Mouse (Mus musculus) lung, postnatal 0 days (tissue): ENCODE results near the gene Cks1brt. TPM values are rescaled to one million over a fixed set of nuclear protein-coding genes. Genes with fewer than 3 reads are reported as not detected.

Experiments used
- ATAC-seq: fragments of 200-750 bp; cut with Nextera tagmentation; 2 replicates; pipeline ENCODE4 v1.8.0; 2017; ENCODE audit warnings: moderate library complexity
- DNase-seq: peaks from one replicate; pipeline ENCODE4 v3.0.0-alpha.2; 2016; ENCODE audit warnings: low spot score
- H3K27ac ChIP-seq: fragments of 300-500 bp; sonication (generic); 2 replicates; pipeline ENCODE4 v1.5.1; 2014; ENCODE audit warnings: antibody characterized with exemption, mild to moderate bottlenecking, low read length, mixed read lengths
- H3K27me3 ChIP-seq: fragments of 300-500 bp; sonication (generic); replicated peaks from 2 replicates; pipeline ENCODE4 v1.6.1; 2014; ENCODE audit warnings: low read length, mixed read lengths; ENCODE audit not compliant: insufficient read depth
- H3K36me3 ChIP-seq: fragments of 300-500 bp; sonication (generic); 2 replicates; pipeline ENCODE4 v1.6.1; 2014; ENCODE audit warnings: low read length, mixed read lengths; ENCODE audit not compliant: insufficient read depth
- H3K4me1 ChIP-seq: fragments of 300-500 bp; sonication (generic); 2 replicates; pipeline ENCODE4 v1.6.1; 2014; ENCODE audit warnings: antibody characterized with exemption, low read depth, low read length, mixed read lengths; ENCODE audit not compliant: insufficient read depth
- H3K4me2 ChIP-seq: fragments of 300-500 bp; sonication (generic); replicated peaks from 2 replicates; pipeline ENCODE4 v1.6.1; 2014; ENCODE audit warnings: low read depth, mild to moderate bottlenecking, low read length, moderate library complexity, mixed read lengths
- H3K4me3 ChIP-seq: fragments of 300-500 bp; sonication (generic); 2 replicates; pipeline ENCODE4 v1.5.1; 2014; ENCODE audit warnings: low read depth, low read length
- H3K9ac ChIP-seq: fragments of 300-500 bp; sonication (generic); replicated peaks from 2 replicates; pipeline ENCODE4 v1.6.1; 2014; ENCODE audit warnings: low read depth, mild to moderate bottlenecking
- H3K9me3 ChIP-seq: fragments of 300-500 bp; sonication (generic); 2 replicates; pipeline ENCODE4 v1.6.1; 2016; ENCODE audit warnings: low read length, mixed read lengths
- CTCF ChIP-seq: IDR thresholded peaks from 2 replicates; pipeline ENCODE4 v1.5.1; 2016; ENCODE audit warnings: antibody characterized with exemption, mild to moderate bottlenecking
- EP300 ChIP-seq: IDR thresholded peaks from 2 replicates; pipeline ENCODE4 v1.6.1; 2016; ENCODE audit warnings: antibody characterized with exemption, mild to moderate bottlenecking, control low read depth
- WGBS: fragments of 180-500 bp; shearing (Covaris S2); extraction: QIAGEN DNeasy Blood & Tissue Kit; methylation state at CpG from one replicate; pipeline ENCODE4 v1.1.7; 2014; 5-methylcytosine and 5-hydroxymethylcytosine counted together
- microRNA-seq: library from miRNA; unstranded; fragments of <30 nt; microRNA quantifications from one replicate; pipeline ENCODE4, GENCODE M21; 2016
- polyA plus RNA-seq: library from polyadenylated mRNA; unstranded; fragments of >200 nt; fragmentation: Nextera tagmentation; extraction: Ambion mirVana; gene quantifications from 2 replicates; pipeline ENCODE4 v1.2.1, GENCODE M21; 2015

The Cks1brt gene
- polyA plus RNA-seq, 1 experiment from 2014 or later = not detected

DNA sequence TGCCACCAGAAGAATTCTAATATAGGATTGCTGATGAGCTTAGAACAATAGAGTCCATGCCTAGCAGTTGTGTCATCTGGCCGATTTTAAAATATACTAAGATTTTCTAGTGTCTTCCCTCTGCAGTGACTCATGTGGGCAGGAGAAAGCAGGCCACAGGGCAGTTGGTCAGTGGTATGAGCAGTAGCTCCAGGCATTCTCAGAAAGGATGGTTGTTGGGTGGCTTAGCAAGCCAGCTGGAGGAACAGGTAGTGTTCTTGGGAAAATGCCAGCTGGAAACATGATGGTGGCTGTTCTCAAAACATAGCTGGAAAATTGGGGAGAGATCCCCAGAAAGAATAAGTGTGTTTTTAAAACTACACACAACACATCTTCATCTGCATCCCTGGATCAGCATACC lies 40.6 kb downstream of the Cks1brt start:
- H3K36me3 ChIP-seq = no peaks in the 10 kb centered on the region
- 81% methylated on average over 1 of the region's 1 CpGs for WGBS
- TF ChIP-seq EP300 (no peak), CTCF (no peak)
- no peaks in the 10 kb centered on the region for H3K4me1 ChIP-seq
- no peaks in the 10 kb centered on the region for H3K9me3 ChIP-seq
- H3K27ac ChIP-seq = no peak overlapping the region
- DNase-seq (no peak), ATAC-seq (no peak)
- no peak overlapping the region for H3K4me3 ChIP-seq
- no peaks in the 10 kb centered on the region for H3K27me3 ChIP-seq
- no peak overlapping the region for H3K9ac ChIP-seq
- no peak overlapping the region for H3K4me2 ChIP-seq

DNA sequence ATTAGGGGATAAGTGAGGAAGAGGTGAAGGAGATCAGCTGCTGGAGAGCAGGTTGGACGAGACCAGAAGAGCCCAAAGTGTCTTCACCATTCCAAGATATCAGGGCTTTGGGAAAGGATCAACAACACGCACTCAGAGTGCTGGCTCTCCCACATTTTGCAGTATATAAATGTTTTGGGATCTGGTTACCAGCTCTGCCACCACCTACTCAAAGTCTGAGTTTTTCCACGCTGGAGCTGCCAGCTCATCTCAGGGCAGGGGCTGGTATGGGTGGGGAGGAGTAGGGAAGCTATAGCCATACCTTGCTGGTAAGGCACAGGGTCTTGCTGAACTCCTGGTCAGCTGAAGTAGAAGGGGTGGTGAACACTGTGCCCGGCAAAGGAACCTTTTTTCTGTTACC lies 68.5 kb downstream of the Cks1brt start:
- Histone ChIP-seq H3K36me3 (no peaks in the 10 kb centered on the region), H3K4me2 (no peak overlapping the region), H3K9me3 (no peaks in the 10 kb centered on the region), H3K27me3 (no peaks in the 10 kb centered on the region), H3K9ac (no peak overlapping the region), H3K4me1 (no peaks in the 10 kb centered on the region), H3K4me3 (no peak overlapping the region), H3K27ac (peak overlapping the region; percentile 60)
- DNase-seq (no peak), ATAC-seq (no peak)
- 74% methylated on average over 4 of the region's 4 CpGs for WGBS
- TF ChIP-seq CTCF (no peak), EP300 (no peak)

DNA sequence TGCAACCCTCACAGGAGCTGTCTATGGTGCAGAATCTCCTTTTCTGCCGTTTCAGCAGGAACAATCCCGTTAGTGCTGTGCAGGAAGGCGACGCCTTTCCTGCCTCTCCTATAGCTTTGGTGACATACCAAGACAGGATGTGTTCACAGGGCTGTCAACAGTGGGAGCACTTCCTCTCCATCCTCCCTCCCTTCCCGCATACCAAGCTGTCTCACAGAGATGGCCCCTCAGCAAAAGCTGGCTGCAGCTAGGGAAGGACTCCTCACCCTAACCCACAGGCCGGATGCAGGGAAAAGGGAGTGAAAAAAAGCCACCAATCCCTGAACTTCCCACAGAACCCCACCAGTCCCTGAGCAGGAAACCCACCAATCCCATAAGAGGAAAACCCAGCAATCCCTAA lies 69.3 kb downstream of the Cks1brt start:
- H3K4me1 ChIP-seq = no peaks in the 10 kb centered on the region
- no peaks in the 10 kb centered on the region for H3K36me3 ChIP-seq
- peak overlapping the region; percentile 83 for H3K27ac ChIP-seq
- DNase-seq (peak; percentile 80), ATAC-seq (peak; percentile 96)
- no peak for TF ChIP-seq CTCF
- TF ChIP-seq EP300 = peak; percentile 88
- no peak overlapping the region for H3K4me2 ChIP-seq
- no peak overlapping the region for H3K9ac ChIP-seq
- no peak overlapping the region for H3K4me3 ChIP-seq
- H3K9me3 ChIP-seq = no peaks in the 10 kb centered on the region
- no peaks in the 10 kb centered on the region for H3K27me3 ChIP-seq
- 24% methylated on average over 6 of the region's 6 CpGs for WGBS

Small RNAs within 50 kb of the gene (microRNA-seq; reads per million reads assigned to microRNA genes)
- not detected for gene Gm23388

Other genes with a start within 250 kb of the Cks1brt start
- gene Klf1, start 250.0 kb upstream of the Cks1brt start, polyA plus RNA-seq = 0.69 and 1.1 TPM in 2 replicates
- gene Dnase2a, start 243.4 kb upstream of the Cks1brt start, polyA plus RNA-seq = 24.0 and 29.1 TPM in 2 replicates
- gene Mast1, start 214.6 kb upstream of the Cks1brt start, polyA plus RNA-seq = 0.32 and 0.33 TPM in 2 replicates
- gene Rtbdn, start 204.9 kb upstream of the Cks1brt start, polyA plus RNA-seq = not detected in 2 replicates
- gene Gm49661, start 182.5 kb upstream of the Cks1brt start, polyA plus RNA-seq = 1.1 TPM in 1 of 2 replicates, not detected in the other
- 337 and 356 TPM in 2 replicates for gene Prdx2, start 182.3 kb upstream of the Cks1brt start, polyA plus RNA-seq
- 46.4 and 55.7 TPM in 2 replicates for gene Rnaseh2a, start 182.2 kb upstream of the Cks1brt start, polyA plus RNA-seq
- 69.0 and 126 TPM in 2 replicates for gene Junb, start 173.2 kb upstream of the Cks1brt start, polyA plus RNA-seq
- gene Hook2, start 161.3 kb upstream of the Cks1brt start, polyA plus RNA-seq = 19.2 and 22.3 TPM in 2 replicates
- gene Best2, start 137.4 kb upstream of the Cks1brt start, polyA plus RNA-seq = not detected in 2 replicates
- 80.9 and 83.1 TPM in 2 replicates for gene Asna1, start 126.6 kb upstream of the Cks1brt start, polyA plus RNA-seq
- gene Trir, start 125.1 kb upstream of the Cks1brt start, polyA plus RNA-seq = 116 and 126 TPM in 2 replicates
- gene Tnpo2, start 115.0 kb upstream of the Cks1brt start, polyA plus RNA-seq = 16.4 and 18.0 TPM in 2 replicates
- 34.8 and 35.6 TPM in 2 replicates for gene Fbxw9, start 91.9 kb upstream of the Cks1brt start, polyA plus RNA-seq
- gene Gm5741, start 83.9 kb upstream of the Cks1brt start, polyA plus RNA-seq = not detected in 2 replicates
- 44.2 and 48.3 TPM in 2 replicates for gene Dhps, start 80.2 kb upstream of the Cks1brt start, polyA plus RNA-seq
- gene Wdr83os, start 71.2 kb upstream of the Cks1brt start, polyA plus RNA-seq = 88.9 and 95.6 TPM in 2 replicates
- gene Wdr83, start 70.6 kb upstream of the Cks1brt start, polyA plus RNA-seq = 26.7 and 27.0 TPM in 2 replicates
- gene Man2b1, start 68.7 kb upstream of the Cks1brt start, polyA plus RNA-seq = 38.4 and 40.6 TPM in 2 replicates
- gene Zfp791, start 28.8 kb upstream of the Cks1brt start, polyA plus RNA-seq = 1.5 and 1.6 TPM in 2 replicates
- not detected in 2 replicates for gene Olfr371, start 74.1 kb downstream of the Cks1brt start, polyA plus RNA-seq
- 37.5 and 40.9 TPM in 2 replicates for gene Orc6, start 147.7 kb downstream of the Cks1brt start, polyA plus RNA-seq
- gene Vps35, start 147.9 kb downstream of the Cks1brt start, polyA plus RNA-seq = 95.9 and 110 TPM in 2 replicates
- gene Mylk3, start 234.4 kb downstream of the Cks1brt start, polyA plus RNA-seq = 2.6 and 4.7 TPM in 2 replicates